Mouse (Mus musculus) hindbrain, embryonic 14.5 days (tissue): ENCODE data around the gene Slc48a1. TPM values are rescaled to one million over a fixed set of nuclear protein-coding genes. Genes with fewer than 3 reads are reported as not detected.

ENCODE experiments used
- ATAC-seq: fragments of 200-750 bp; cut with Nextera tagmentation; 2 replicates; pipeline ENCODE4 v1.8.0; 2017; ENCODE audit warnings: moderate number of reproducible peaks, mild to moderate bottlenecking, moderate TSS enrichment, moderate library complexity; ENCODE audit not compliant: low FRiP score
- DNase-seq: peaks from one replicate; pipeline ENCODE4 v3.0.0-alpha.2; 2015; ENCODE audit warnings: low spot score
- H3K27ac ChIP-seq: fragments of 300-500 bp; sonication (generic); 2 replicates; pipeline ENCODE4 v1.5.1; 2014; ENCODE audit warnings: mild to moderate bottlenecking, moderate library complexity
- H3K27me3 ChIP-seq: fragments of 300-500 bp; sonication (generic); 2 replicates; pipeline ENCODE4 v1.6.1; 2014; ENCODE audit warnings: mild to moderate bottlenecking, low read length, mixed read lengths; ENCODE audit not compliant: control insufficient read depth, insufficient read depth
- H3K36me3 ChIP-seq: fragments of 300-500 bp; sonication (generic); replicated peaks from 2 replicates; pipeline ENCODE4 v1.6.1; 2014; ENCODE audit not compliant: control insufficient read depth, insufficient read depth
- H3K4me1 ChIP-seq: fragments of 300-500 bp; sonication (generic); replicated peaks from 2 replicates; pipeline ENCODE4 v1.6.1; 2014; ENCODE audit warnings: antibody characterized with exemption, low read length, mixed read lengths; ENCODE audit not compliant: control insufficient read depth, insufficient read depth
- H3K4me2 ChIP-seq: fragments of 300-500 bp; sonication (generic); replicated peaks from 2 replicates; pipeline ENCODE4 v1.6.1; 2014; ENCODE audit warnings: mild to moderate bottlenecking, moderate library complexity
- H3K4me3 ChIP-seq: fragments of 300-500 bp; sonication (generic); replicated peaks from 2 replicates; pipeline ENCODE4 v1.5.1; 2014; ENCODE audit warnings: mild to moderate bottlenecking, low read length
- H3K9ac ChIP-seq: fragments of 300-500 bp; sonication (generic); 2 replicates; pipeline ENCODE4 v1.6.1; 2014
- H3K9me3 ChIP-seq: fragments of 300-500 bp; sonication (generic); 2 replicates; pipeline ENCODE4 v1.6.1; 2016; ENCODE audit warnings: low read length; ENCODE audit not compliant: control insufficient read depth
- WGBS: fragments of 180-500 bp; shearing (Covaris S2); extraction: QIAGEN DNeasy Blood & Tissue Kit; methylation state at CpG from one replicate; pipeline ENCODE4 v1.1.7; 2014; 5-methylcytosine and 5-hydroxymethylcytosine counted together
- polyA plus RNA-seq: library from polyadenylated mRNA; unstranded; fragments of >200 nt; fragmentation: Nextera tagmentation; extraction: Ambion mirVana; gene quantifications from 2 replicates; pipeline ENCODE4 v1.2.1, GENCODE M21; 2014

Slc48a1 gene
- polyA plus RNA-seq, 1 experiment from 2014 or later = 92.6 TPM

DNA sequence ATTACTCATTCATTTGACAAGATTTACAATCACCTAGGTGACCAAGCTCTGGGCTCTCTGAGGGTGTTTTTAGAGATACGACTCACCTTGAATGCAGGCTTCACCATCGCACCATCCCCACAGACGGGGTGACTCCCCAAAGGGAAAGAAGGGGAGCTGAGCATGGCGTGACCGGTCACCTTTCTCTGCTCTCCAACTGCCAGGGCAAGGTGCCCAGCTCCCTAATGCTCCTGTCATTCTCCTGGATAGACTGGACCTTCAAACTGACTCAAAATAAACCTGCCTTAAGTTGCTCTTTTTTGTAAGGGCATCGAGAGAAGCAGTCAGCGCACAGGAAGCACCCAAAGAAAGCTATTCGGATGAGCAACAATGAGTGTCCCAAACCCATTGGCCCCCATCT lies 8.0 kb upstream of the Slc48a1 start:
- WGBS = 70% methylated on average over 8 of the region's 8 CpGs
- peaks cover 24% of the 10 kb centered on the region for H3K27me3 ChIP-seq
- H3K36me3 ChIP-seq = no peaks in the 10 kb centered on the region

DNA sequence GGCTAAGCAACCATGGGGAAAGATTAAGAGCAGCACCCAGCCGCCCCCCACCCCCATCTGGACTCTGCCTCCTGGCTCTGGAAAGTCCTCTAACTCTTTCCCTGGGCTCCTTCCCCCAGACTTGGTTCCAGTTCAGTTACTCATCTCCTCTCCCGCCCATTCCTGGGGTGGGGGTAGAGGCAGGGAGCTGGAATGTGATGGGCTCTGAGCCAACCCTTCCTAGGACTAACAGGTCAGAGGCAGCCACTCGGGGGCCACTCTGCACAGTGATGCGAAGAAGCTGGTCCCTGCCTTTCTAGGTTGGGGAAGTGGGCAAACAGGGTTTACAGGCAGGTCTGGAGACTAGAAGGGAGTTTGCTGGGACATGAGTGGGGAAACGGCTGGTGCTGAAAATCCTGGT lies 5.2 kb upstream of the Slc48a1 start:
- Histone ChIP-seq H3K36me3 (no peaks in the 10 kb centered on the region), H3K27me3 (peaks cover 16% of the 10 kb centered on the region), H3K27ac (no peak overlapping the region), H3K9ac (no peak overlapping the region), H3K4me1 (peaks cover 1% of the 10 kb centered on the region), H3K4me3 (no peak overlapping the region), H3K4me2 (no peak overlapping the region), H3K9me3 (no peaks in the 10 kb centered on the region)
- 51% methylated on average over 5 of the region's 5 CpGs for WGBS
- no peak for DNase-seq
- no peak for ATAC-seq

More for the DNA sequence above, 8.0 kb upstream of the Slc48a1 start:
- H3K27ac ChIP-seq = no peak overlapping the region
- DNase-seq (no peak), ATAC-seq (no peak)
- no peak overlapping the region for H3K9ac ChIP-seq
- peaks cover 22% of the 10 kb centered on the region for H3K4me1 ChIP-seq
- H3K4me2 ChIP-seq = no peak overlapping the region
- H3K4me3 ChIP-seq = no peak overlapping the region
- no peaks in the 10 kb centered on the region for H3K9me3 ChIP-seq

DNA sequence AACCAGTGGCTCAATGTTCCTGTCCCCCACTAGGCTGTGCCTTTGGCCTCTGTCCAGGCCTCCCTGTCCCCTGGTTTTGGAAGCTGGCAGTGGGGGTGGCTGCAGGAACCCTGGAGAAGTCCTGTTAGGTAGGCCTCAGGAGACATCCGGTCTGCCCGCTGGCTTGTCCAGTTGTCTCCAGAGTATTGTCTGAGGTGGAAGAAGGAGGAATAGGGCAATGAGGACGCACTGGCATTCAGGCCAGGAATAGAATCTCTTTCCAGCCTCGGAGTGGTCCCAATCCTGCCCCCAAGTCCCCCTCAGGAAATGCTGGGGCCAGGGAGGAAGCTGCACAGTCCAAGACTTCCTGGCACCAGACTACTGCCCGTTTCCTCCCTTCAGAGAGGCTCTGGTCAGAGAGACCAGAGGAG lies 4.4 kb upstream of the Slc48a1 start:
- DNase-seq = no peak
- peaks cover 13% of the 10 kb centered on the region for H3K27me3 ChIP-seq
- no peak overlapping the region for H3K4me3 ChIP-seq
- no peaks in the 10 kb centered on the region for H3K9me3 ChIP-seq
- H3K4me2 ChIP-seq = no peak overlapping the region
- no peaks in the 10 kb centered on the region for H3K36me3 ChIP-seq
- no peak overlapping the region for H3K27ac ChIP-seq
- H3K4me1 ChIP-seq = no peaks in the 10 kb centered on the region; the same call in 1 of the 2 replicates
- ATAC-seq = peak; percentile 24; the same call in 1 of the 2 replicates
- no peak overlapping the region for H3K9ac ChIP-seq
- WGBS = 62% methylated on average over 5 of the region's 5 CpGs

DNA sequence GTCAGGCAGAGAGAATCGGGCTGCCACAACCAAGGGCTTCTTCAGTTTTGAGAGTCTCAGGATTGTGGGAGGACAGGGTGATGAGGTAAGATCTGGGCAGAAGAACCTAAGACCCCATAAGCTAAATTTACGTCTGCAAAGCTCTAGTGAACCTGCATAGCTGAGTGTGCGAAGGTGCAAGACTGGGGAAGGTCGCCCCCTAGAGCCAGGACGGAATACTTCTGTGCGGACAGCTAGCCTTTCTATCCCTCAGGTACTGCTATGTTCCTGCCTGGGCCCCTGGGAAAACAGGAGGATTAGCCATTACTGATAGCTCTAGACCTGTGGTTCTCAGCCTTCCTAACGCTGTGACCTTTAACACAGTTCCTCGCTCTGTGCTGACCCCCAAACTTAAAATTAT lies 1.8 kb upstream of the Slc48a1 start:
- 4% methylated on average over 8 of the region's 8 CpGs for WGBS
- no peak overlapping the region for H3K27ac ChIP-seq
- H3K9ac ChIP-seq = no peak overlapping the region
- no peaks in the 10 kb centered on the region for H3K36me3 ChIP-seq
- ATAC-seq (no peak; the same call in 1 of the 2 replicates), DNase-seq (peak; percentile 59)
- H3K4me2 ChIP-seq = no peak overlapping the region
- no peaks in the 10 kb centered on the region; the same call in 1 of the 2 replicates for H3K4me1 ChIP-seq
- no peak overlapping the region for H3K4me3 ChIP-seq
- H3K27me3 ChIP-seq = no peaks in the 10 kb centered on the region; the same call in 1 of the 2 replicates
- H3K9me3 ChIP-seq = no peaks in the 10 kb centered on the region

DNA sequence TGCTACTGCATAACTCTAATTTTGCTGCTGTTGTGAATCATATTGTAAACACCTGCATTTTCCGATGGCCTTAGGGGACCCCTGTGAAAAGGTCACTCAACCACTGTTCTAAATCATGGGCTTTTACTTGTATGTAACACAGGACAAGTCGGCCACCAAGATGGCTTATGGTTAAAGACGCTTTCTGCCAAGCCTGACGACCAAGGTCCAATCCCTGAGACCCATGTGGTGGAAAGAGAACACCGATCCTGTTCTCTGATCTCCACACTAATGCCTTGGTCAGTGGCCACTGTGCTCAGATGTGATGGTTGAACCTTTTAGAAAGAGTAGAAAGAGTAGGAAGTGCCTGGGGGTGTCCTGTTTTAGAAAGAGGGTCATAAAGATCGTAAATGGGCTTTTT lies 1.4 kb upstream of the Slc48a1 start:
- no peak overlapping the region for H3K9ac ChIP-seq
- no peak overlapping the region for H3K27ac ChIP-seq
- no peak overlapping the region for H3K4me2 ChIP-seq
- no peaks in the 10 kb centered on the region for H3K9me3 ChIP-seq
- no peaks in the 10 kb centered on the region; the same call in 1 of the 2 replicates for H3K27me3 ChIP-seq
- peaks cover 2% of the 10 kb centered on the region; the same call in 1 of the 2 replicates for H3K4me1 ChIP-seq
- no peak overlapping the region for H3K4me3 ChIP-seq
- no peak for ATAC-seq
- no peaks in the 10 kb centered on the region for H3K36me3 ChIP-seq
- WGBS = 84% methylated on average over 6 of the region's 6 CpGs
- DNase-seq = no peak

DNA sequence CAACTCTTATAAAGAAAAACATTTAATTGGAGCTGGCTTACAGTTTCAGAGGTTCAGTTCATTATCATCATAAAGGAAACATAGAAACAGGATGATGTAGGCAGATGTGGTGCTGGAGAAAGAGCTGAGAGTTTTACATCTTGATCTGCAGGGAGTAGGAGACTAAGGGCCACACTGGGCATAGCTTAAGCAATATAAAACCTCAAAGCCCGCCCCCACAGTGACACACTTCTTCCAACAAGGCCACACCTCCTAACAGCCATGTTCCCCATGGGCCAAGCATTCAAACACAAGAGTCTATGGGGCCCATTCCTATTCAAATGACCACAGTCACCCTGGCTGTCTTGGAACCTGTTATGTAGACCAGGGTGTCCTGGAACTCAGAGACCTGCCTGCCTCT lies 1.3 kb downstream of the Slc48a1 start:
- Histone ChIP-seq H3K4me3 (no peak overlapping the region), H3K9ac (no peak overlapping the region), H3K9me3 (no peaks in the 10 kb centered on the region), H3K4me2 (no peak overlapping the region), H3K27ac (no peak overlapping the region), H3K4me1 (peaks cover 11% of the 10 kb centered on the region; the same call in 1 of the 2 replicates), H3K27me3 (peaks cover 8% of the 10 kb centered on the region; the same call in 1 of the 2 replicates), H3K36me3 (no peaks in the 10 kb centered on the region)
- 94% methylated on average over 1 of the region's 1 CpGs for WGBS
- DNase-seq (no peak), ATAC-seq (no peak)

- Histone ChIP-seq H3K4me1 (peaks cover 16% of the 10 kb centered on the region; the same call in 1 of the 2 replicates), H3K9ac (no peak overlapping the region), H3K4me3 (no peak overlapping the region), H3K27me3 (peaks cover 8% of the 10 kb centered on the region; the same call in 1 of the 2 replicates), H3K27ac (no peak overlapping the region), H3K36me3 (no peaks in the 10 kb centered on the region), H3K9me3 (no peaks in the 10 kb centered on the region), H3K4me2 (no peak overlapping the region)
- DNase-seq = no peak
- 71% methylated on average over 12 of the region's 12 CpGs for WGBS
- ATAC-seq = no peak
Observed at GRCm38 (mm10) chr15:97780611-97781031, 2.3 kb downstream of the Slc48a1 start.

DNA sequence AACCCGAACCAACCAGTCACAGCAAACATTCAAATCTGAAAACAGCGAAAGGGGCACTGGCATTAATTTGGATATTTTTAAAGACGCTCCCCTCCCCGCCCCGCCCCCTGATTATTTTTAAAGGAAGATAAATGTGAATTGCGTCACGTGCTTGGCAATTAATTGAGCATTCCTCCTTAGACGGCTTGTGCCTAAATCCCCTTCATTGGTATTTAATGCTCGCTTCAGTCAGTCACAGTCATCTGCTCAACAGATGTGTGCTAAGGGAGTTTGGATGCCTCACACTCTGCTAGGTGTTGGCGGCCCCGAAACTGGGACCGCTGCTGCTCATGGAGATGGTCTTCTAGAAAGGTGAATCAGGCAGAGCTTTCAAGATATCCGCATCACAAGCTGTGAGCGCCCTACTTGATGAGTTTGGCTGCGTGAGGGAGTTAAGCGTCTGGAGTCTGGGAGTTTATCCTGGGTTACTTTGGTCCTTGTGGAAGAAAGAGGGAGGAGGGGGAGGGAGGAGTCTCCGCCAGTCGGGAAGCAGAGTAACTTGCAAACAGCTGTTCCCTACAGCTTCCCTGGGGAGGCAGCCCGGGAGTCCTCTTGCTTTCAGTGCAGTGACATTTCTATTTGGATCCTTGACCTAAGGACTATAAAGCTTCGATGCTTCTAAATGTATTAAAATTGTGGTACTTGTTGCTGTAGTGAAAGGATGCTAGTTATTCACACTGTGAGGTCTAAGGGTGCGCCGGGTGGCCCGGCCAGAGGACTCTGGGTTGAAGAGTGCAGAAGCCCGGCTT lies 3.8 kb downstream of the Slc48a1 start:
- DNase-seq = no peak
- ATAC-seq = no peak
- no peaks in the 10 kb centered on the region for H3K36me3 ChIP-seq
- H3K27me3 ChIP-seq = peaks cover 8% of the 10 kb centered on the region; the same call in 1 of the 2 replicates
- H3K4me3 ChIP-seq = no peak overlapping the region
- H3K9me3 ChIP-seq = no peaks in the 10 kb centered on the region
- 10% methylated on average over 24 of the region's 24 CpGs for WGBS
- H3K4me1 ChIP-seq = peaks cover 23% of the 10 kb centered on the region; the same call in 1 of the 2 replicates
- no peak overlapping the region; the same call in 1 of the 2 replicates for H3K9ac ChIP-seq
- H3K27ac ChIP-seq = no peak overlapping the region
- 0 out of 2 replicates have a peak overlapping the region, but pooled peaks have one; percentile 8 for H3K4me2 ChIP-seq

- Histone ChIP-seq H3K4me2 (no peak overlapping the region), H3K36me3 (no peaks in the 10 kb centered on the region), H3K27me3 (peaks cover 8% of the 10 kb centered on the region; the same call in 1 of the 2 replicates), H3K4me3 (no peak overlapping the region), H3K27ac (no peak overlapping the region), H3K4me1 (peaks cover 23% of the 10 kb centered on the region; the same call in 1 of the 2 replicates), H3K9ac (no peak overlapping the region), H3K9me3 (no peaks in the 10 kb centered on the region)
- 4% methylated on average over 9 of the region's 9 CpGs for WGBS
- peak; percentile 50 for DNase-seq
- ATAC-seq = no peak
Observed at GRCm38 (mm10) chr15:97782749-97783105, 4.4 kb downstream of the Slc48a1 start.
